Mouse (Mus musculus) MEL (cell line): ENCODE results near the gene Pomp. TPM values are rescaled to one million over a fixed set of nuclear protein-coding genes. Genes with fewer than 3 reads are reported as not detected.

ENCODE experiments used
- DNase-seq: peaks from one replicate; pipeline ENCODE4 v3.0.0; 2011; ENCODE audit warnings: low read depth, low spot score
- H3K27ac ChIP-seq: 2 replicates; pipeline ENCODE4 v1.5.1; 2012; ENCODE audit warnings: low read depth, mild to moderate bottlenecking, control low read depth, low read length, moderate library complexity; ENCODE audit not compliant: control insufficient read depth
- H3K27me3 ChIP-seq, 2 experiments: fragments of 150-350 bp in 1 of 2; sonication (generic) in 1 of 2; 2 replicates each; pipeline ENCODE4 v1.6.1; 2012; ENCODE audit warnings: low read length in 2 of 2, mild to moderate bottlenecking in 2 of 2, improper control_type of control experiment in 1 of 2, moderate library complexity in 1 of 2; ENCODE audit not compliant: insufficient read depth in 2 of 2, control insufficient read depth in 1 of 2
- H3K36me3 ChIP-seq, 2 experiments: 2 replicates each; pipeline ENCODE4 v1.6.1; 2012 to 2014; ENCODE audit warnings: low read length in 2 of 2, improper control_type of control experiment in 1 of 2, inconsistent platforms in 1 of 2, mild to moderate bottlenecking in 1 of 2; ENCODE audit not compliant: insufficient read depth in 2 of 2, control insufficient read depth in 1 of 2
- H3K4me1 ChIP-seq, 2 experiments: fragments of 150-350 bp in 1 of 2; sonication (generic) in 1 of 2; 2 replicates each; pipeline ENCODE4 v1.6.1; 2012; ENCODE audit warnings: low read length in 2 of 2, improper control_type of control experiment in 1 of 2, mild to moderate bottlenecking in 1 of 2; ENCODE audit not compliant: insufficient read depth in 2 of 2, control insufficient read depth in 1 of 2
- H3K4me3 ChIP-seq, 2 experiments: fragments of 150-350 bp in 1 of 2; sonication (generic) in 1 of 2; 2 replicates each; pipeline ENCODE4 v1.5.1; 2012; ENCODE audit warnings: low read depth in 2 of 2, low read length in 2 of 2, mild to moderate bottlenecking in 2 of 2, moderate library complexity in 2 of 2, control low read depth in 1 of 2, improper control_type of control experiment in 1 of 2; ENCODE audit not compliant: control insufficient read depth in 1 of 2, insufficient read depth in 1 of 2
- H3K79me2 ChIP-seq: 2 replicates; pipeline ENCODE4 v1.6.1; 2012; ENCODE audit warnings: mild to moderate bottlenecking, low read length, moderate library complexity; ENCODE audit not compliant: control insufficient read depth, poor library complexity, insufficient read depth
- H3K9ac ChIP-seq: 2 replicates; pipeline ENCODE4 v1.6.1; 2012; ENCODE audit warnings: low read depth, mild to moderate bottlenecking, control low read depth, low read length, moderate library complexity; ENCODE audit not compliant: control insufficient read depth, poor library complexity, severe bottlenecking
- H3K9me3 ChIP-seq: fragments of 150-350 bp; sonication (generic); replicated peaks from 2 replicates; pipeline ENCODE4 v1.6.1; 2012; ENCODE audit warnings: mild to moderate bottlenecking, low read length, improper control_type of control experiment, moderate library complexity; ENCODE audit not compliant: insufficient read depth
- CTCF ChIP-seq, 3 experiments: IDR thresholded peaks in 2 of 3; conservative IDR thresholded peaks in 1 of 3; 2 replicates each; pipeline ENCODE4 v1.5.1; 2011 to 2012; ENCODE audit warnings: low read length in 3 of 3, low read depth in 2 of 3, mild to moderate bottlenecking in 2 of 3, improper control_type of control experiment in 1 of 3, inconsistent platforms in 1 of 3, mixed read lengths in 1 of 3, moderate library complexity in 1 of 3; ENCODE audit not compliant: control insufficient read depth in 1 of 3, insufficient read depth in 1 of 3, poor library complexity in 1 of 3, severe bottlenecking in 1 of 3
- ELF1 ChIP-seq: IDR thresholded peaks from 2 replicates; pipeline ENCODE4 v1.6.1; 2014; ENCODE audit warnings: low read depth, mild to moderate bottlenecking, inconsistent platforms, low read length, improper control_type of control experiment, moderate library complexity
- EP300 ChIP-seq, 2 experiments: IDR thresholded peaks; 2 replicates each; pipeline ENCODE4 v1.6.1; 2011; ENCODE audit warnings: improper control_type of control experiment in 2 of 2, low read length in 2 of 2, low read depth in 1 of 2, mild to moderate bottlenecking in 1 of 2
- GATA1 ChIP-seq: IDR thresholded peaks from 2 replicates; pipeline ENCODE4 v1.6.1; 2011; ENCODE audit warnings: low read depth, low read length, improper control_type of control experiment
- MAFK ChIP-seq: IDR thresholded peaks from 2 replicates; pipeline ENCODE4 v1.6.1; 2011; ENCODE audit warnings: low read depth, mild to moderate bottlenecking, low read length, improper control_type of control experiment, borderline replicate concordance
- MAX ChIP-seq: IDR thresholded peaks from 2 replicates; pipeline ENCODE4 v1.6.1; 2011; ENCODE audit warnings: low read length, improper control_type of control experiment
- MEF2A ChIP-seq: IDR thresholded peaks from 2 replicates; pipeline ENCODE4 v1.6.1; 2014; ENCODE audit warnings: low read depth, mild to moderate bottlenecking, inconsistent platforms, low read length, improper control_type of control experiment; ENCODE audit not compliant: poor library complexity, insufficient replicate concordance, severe bottlenecking; ENCODE audit errors: extremely low read depth
- MXI1 ChIP-seq: IDR thresholded peaks from 2 replicates; pipeline ENCODE4 v1.6.1; 2011; ENCODE audit warnings: mild to moderate bottlenecking, low read depth, low read length, improper control_type of control experiment
- NELFE ChIP-seq: IDR thresholded peaks from 2 replicates; pipeline ENCODE4 v1.6.1; 2011; ENCODE audit warnings: low read depth, low read length, improper control_type of control experiment
- POLR2A ChIP-seq, 2 experiments: IDR thresholded peaks; 2 replicates each; pipeline ENCODE4 v1.6.1; 2011 to 2012; ENCODE audit warnings: low read length in 2 of 2, mild to moderate bottlenecking in 2 of 2, control low read depth in 1 of 2, improper control_type of control experiment in 1 of 2, low read depth in 1 of 2, moderate library complexity in 1 of 2; ENCODE audit not compliant: control insufficient read depth in 1 of 2, insufficient read depth in 1 of 2, poor library complexity in 1 of 2
- RAD21 ChIP-seq: IDR thresholded peaks from 2 replicates; pipeline ENCODE4 v1.6.1; 2011; ENCODE audit warnings: mild to moderate bottlenecking, low read depth, low read length, improper control_type of control experiment
- RCOR1 ChIP-seq: IDR thresholded peaks from 2 replicates; pipeline ENCODE4 v1.6.1; 2012; ENCODE audit warnings: low read depth, mild to moderate bottlenecking, inconsistent platforms, low read length, improper control_type of control experiment
- SMC3 ChIP-seq: IDR thresholded peaks from 2 replicates; pipeline ENCODE4 v1.6.1; 2011; ENCODE audit warnings: low read depth, low read length, improper control_type of control experiment
- ZC3H11A ChIP-seq: IDR thresholded peaks from 2 replicates; pipeline ENCODE4 v1.6.1; 2012; ENCODE audit warnings: low read depth, mild to moderate bottlenecking, inconsistent platforms, low read length, improper control_type of control experiment
- ZMIZ1 ChIP-seq: IDR thresholded peaks from 2 replicates; pipeline ENCODE4 v1.6.1; 2012; ENCODE audit warnings: low read depth, mild to moderate bottlenecking, inconsistent platforms, low read length, improper control_type of control experiment, moderate library complexity
- polyA plus RNA-seq, 2 experiments: library from polyadenylated mRNA; stranded (reverse) in 1 of 2; unstranded in 1 of 2; fragments of >175 nt in 1 of 2; fragments of >200 nt in 1 of 2; gene quantifications; 2 replicates each; pipeline versions ENCODE4 v1.2.1 to v1.2.4; 2012; ENCODE audit warnings: low replicate concordance in 2 of 2, low read depth in 1 of 2; ENCODE audit not compliant: insufficient read length in 2 of 2, insufficient read depth in 1 of 2, missing spikeins in 1 of 2
- total RNA-seq: library from RNA; depleted of rRNA; stranded (reverse); fragments of 300-350 nt; gene quantifications from 2 replicates; pipeline ENCODE4 v1.2.3, GENCODE M21; 2012

Pomp gene
- total and polyA plus RNA-seq, 3 experiments: 348 to 500 TPM; not detected in 1

- Histone ChIP-seq H3K4me1 (no peaks in the 10 kb centered on the region), H3K27me3 (no peaks in the 10 kb centered on the region), H3K36me3 (peaks cover 0 to 14% of the 10 kb centered on the region in 2 experiments; a peak in 2 of 4 replicates), H3K79me2 (no peaks in the 10 kb centered on the region), H3K4me3 (no peak overlapping the region), H3K9ac (no peak overlapping the region), H3K9me3 (no peaks in the 10 kb centered on the region), H3K27ac (no peak overlapping the region)
- TF ChIP-seq MEF2A (no peak), RCOR1 (no peak), MAFK (no peak), MXI1 (no peak), GATA1 (no peak), EP300 (IDR thresholded peaks at IDR 0.05; ENCODE audit: low read depth in 1 of 2, low read length in 2 of 2) (no peak), ZMIZ1 (no peak), NELFE (no peak), SMC3 (no peak), ELF1 (no peak), ZC3H11A (no peak), MAX (no peak)
- no peak for DNase-seq
Measured at GRCm38 (mm10) chr5:147875210-147875609, 14.9 kb downstream of the Pomp start.

DNA sequence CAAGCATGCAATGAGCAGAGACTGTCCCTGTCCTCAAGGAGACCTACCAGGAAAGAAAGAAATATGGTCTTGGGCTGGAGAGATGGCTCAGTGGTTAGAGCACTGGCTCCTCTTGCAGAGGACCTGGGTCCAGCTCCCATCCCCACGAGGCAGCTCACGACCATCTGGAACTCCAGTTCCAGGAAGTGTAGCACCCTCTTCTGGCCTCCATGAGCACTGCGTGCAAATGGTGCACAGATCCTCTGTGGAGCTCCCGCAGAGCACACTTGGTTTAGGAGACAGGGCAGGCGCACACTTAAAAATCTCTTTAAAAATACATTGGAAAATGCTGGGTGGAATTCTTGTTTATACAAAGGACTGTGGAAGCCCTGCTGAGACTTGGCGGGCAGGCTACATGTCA lies 17.3 kb downstream of the Pomp start:
- no peaks in the 10 kb centered on the region for H3K9me3 ChIP-seq
- peaks cover 0 to 7% of the 10 kb centered on the region in 2 experiments; a peak in 2 of 4 replicates for H3K36me3 ChIP-seq
- TF ChIP-seq MEF2A (no peak), SMC3 (peak; percentile 43), CTCF (IDR thresholded peaks at IDR 0.05 in 2 of 3, conservative IDR thresholded peaks at IDR 0.05 in 1 of 3; ENCODE audit: control insufficient read depth in 1 of 3, insufficient read depth in 1 of 3, low read depth in 2 of 3, low read length in 3 of 3, poor library complexity in 1 of 3, severe bottlenecking in 1 of 3) (peak; percentile 68 to 72 (median 72)), RAD21 (peak; percentile 18), POLR2A (IDR thresholded peaks at IDR 0.05; ENCODE audit: control insufficient read depth in 1 of 2, insufficient read depth in 1 of 2, low read depth in 1 of 2, low read length in 2 of 2, poor library complexity in 1 of 2) (peak in 1 of 2 experiments; percentile 43; a peak in 1 of 4 replicates), ELF1 (peak; percentile 28; the same call in 1 of the 2 replicates)
- TF ChIP-seq, all 39 proteins: peak for 5
- H3K27me3 ChIP-seq: no peaks in the 10 kb centered on the region
- H3K4me3 ChIP-seq: no peak overlapping the region
- H3K79me2 ChIP-seq: no peaks in the 10 kb centered on the region
- H3K9ac ChIP-seq: no peak overlapping the region
- H3K4me1 ChIP-seq: no peaks in the 10 kb centered on the region
- peak; percentile 70 for DNase-seq
- no peak overlapping the region for H3K27ac ChIP-seq
